Mouse (Mus musculus) bone marrow, adult 2 months (tissue): ENCODE data around the gene Mvb12b.

Experiments used
- CTCF ChIP-seq: fragments of 200-500 bp; IDR thresholded peaks from 2 replicates; pipeline ENCODE4 v1.5.1; 2011; ENCODE audit warnings: low read length, control low read depth; ENCODE audit not compliant: control insufficient read depth, insufficient read depth
- POLR2A ChIP-seq: fragments of 200-500 bp; IDR thresholded peaks from 2 replicates; pipeline ENCODE4 v1.6.1; 2011; ENCODE audit warnings: low read depth, mild to moderate bottlenecking, control low read depth, low read length, borderline replicate concordance; ENCODE audit not compliant: control insufficient read depth

DNA sequence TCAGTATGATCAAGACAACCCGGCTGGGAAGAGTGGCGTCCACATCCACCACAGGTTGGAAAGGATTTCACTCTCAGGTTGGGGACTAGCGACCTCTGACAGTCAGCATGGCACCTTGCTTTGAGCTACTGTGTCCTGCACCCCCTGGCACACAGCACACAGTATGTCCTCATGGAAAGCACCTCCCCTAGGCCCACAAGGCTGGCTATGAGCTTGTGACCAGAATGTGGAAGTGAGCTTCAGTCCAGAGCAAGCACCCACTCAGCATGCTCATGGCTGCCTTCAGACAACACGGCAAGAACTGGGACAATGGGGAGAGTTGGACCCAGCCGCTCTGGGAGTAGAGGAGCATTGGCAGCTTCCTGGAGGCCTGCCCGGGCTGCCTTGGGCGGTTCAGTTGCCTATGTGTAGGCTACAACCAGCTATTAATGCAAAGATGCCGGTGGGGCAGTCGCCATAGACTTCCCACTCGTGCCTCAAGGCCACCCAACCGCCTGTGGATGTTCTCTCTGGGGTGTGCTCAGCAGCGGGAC is 84.6 kb downstream of the Mvb12b start:
- TF ChIP-seq CTCF (no peak), POLR2A (no peak)
